Mouse (Mus musculus): ENCODE measurements around the gene Otud1.

Otud1 gene

GRCm38 (mm10) chr2:19670851-19671688 is 13.5 kb downstream of the Otud1 start:
- no peak for DNase-seq (ENCODE audit: inconsistent ontology term)

GRCm38 (mm10) chr2:19682997-19683396 is 25.4 kb downstream of the Otud1 start:
- peak; percentile 91 for DNase-seq (ENCODE audit: inconsistent ontology term)

- peak; percentile 24 for DNase-seq (ENCODE audit: inconsistent ontology term)
Measured at GRCm38 (mm10) chr2:19685489-19686147, 28.1 kb downstream of the Otud1 start.

GRCm38 (mm10) chr2:19690094-19690493 is 32.5 kb downstream of the Otud1 start:
- no peak for DNase-seq (ENCODE audit: inconsistent ontology term)

- DNase-seq (ENCODE audit: inconsistent ontology term) = no peak
Measured at GRCm38 (mm10) chr2:19699573-19700295, 42.2 kb downstream of the Otud1 start.

GRCm38 (mm10) chr2:19701386-19701785 is 43.8 kb downstream of the Otud1 start:
- DNase-seq (ENCODE audit: inconsistent ontology term) = no peak

GRCm38 (mm10) chr2:19703020-19703613 is 45.6 kb downstream of the Otud1 start:
- peak; percentile 72 for DNase-seq (ENCODE audit: inconsistent ontology term)

GRCm38 (mm10) chr2:19703670-19704069 is 46.1 kb downstream of the Otud1 start:
- peak; percentile 63 for DNase-seq (ENCODE audit: inconsistent ontology term)

- DNase-seq (ENCODE audit: inconsistent ontology term) = no peak
Measured at GRCm38 (mm10) chr2:19704272-19704671, 46.7 kb downstream of the Otud1 start.

- no peak for DNase-seq (ENCODE audit: inconsistent ontology term)
Measured at GRCm38 (mm10) chr2:19706886-19707285, 49.3 kb downstream of the Otud1 start.
